Mouse (Mus musculus): ENCODE measurements around the gene Eva1b. TPM values are rescaled to one million over a fixed set of nuclear protein-coding genes. Genes with fewer than 3 reads are reported as not detected.

Gene Eva1b
- polyA plus RNA-seq, 1 experiment from 2014 or later, result 19.2 TPM

DNA sequence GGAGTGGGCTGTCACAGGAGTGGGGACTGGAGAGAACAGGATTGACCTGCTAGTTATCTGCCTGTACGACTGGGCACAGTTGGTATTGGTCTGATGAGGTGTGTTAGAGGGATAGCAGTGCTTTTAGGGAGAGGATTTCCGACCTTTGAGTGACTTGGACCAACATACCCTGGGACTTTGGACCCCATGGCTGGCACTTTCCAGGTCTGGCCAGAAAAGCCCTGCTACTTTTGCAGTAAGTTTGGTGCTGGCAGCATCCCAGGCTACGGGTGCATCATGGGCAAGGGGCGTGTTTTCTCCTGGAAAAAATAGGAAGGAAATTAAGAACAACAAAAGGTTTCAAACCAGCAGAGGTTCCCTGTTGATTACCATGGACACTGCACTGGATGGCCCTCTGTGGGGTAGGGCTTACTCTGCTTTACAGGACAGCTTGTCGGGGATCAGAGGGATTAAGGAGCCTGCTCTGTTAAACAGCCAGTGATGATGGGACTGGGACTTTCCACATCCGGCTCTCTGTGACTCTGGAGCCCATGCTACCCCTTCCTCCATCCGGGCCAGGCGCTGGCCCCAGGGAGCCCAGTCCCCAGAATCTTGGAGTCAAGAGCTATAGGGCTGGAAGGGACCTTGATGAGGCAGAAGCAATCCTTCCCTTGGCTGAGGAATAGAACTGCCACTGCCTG, 39.3 kb upstream of the Eva1b start:
- peaks cover 60% of the 10 kb centered on the region for H3K4me1 ChIP-seq (replicated peaks; ENCODE audit: control insufficient read depth, insufficient read depth, low read length)

DNA sequence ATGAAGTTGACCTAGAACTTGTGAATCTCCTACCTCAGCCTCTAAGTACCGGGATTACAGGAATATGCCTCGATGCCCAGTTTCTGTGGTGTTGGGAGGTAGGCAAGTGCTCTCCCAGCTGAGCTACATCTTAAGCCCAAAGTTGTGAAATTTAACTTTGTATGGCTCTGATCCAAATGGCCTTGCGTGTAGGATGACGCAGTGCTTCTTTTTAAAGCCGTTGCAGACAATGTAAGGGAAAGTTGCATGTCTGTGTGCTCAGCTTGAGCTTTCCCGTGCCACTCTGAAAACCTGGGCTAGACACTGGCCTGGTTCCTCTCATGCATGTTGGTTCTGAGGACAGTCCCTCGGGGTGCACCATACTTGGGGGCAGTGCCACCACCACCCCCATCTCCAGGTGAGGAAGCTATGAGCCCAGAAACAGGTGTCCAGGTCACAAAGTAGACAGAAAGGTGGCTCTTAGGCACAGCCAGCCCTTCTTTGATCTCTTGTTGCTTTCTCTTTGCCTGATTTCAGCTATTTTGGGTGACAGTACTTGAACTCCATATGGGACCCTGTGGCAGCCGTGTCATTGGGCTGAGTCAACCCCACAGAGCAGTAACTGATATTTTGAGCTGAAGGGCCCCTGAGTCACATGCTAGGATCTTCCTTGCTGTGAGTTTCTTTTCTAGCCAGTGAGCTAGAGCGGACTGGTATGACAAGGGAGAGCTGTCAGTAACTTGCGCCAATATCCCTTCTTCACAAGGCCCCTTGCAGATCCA, 37.8 kb upstream of the Eva1b start:
- DNase-seq (ENCODE audit: low spot score) (no peak), ATAC-seq (ENCODE audit: low FRiP score) (no peak)
- H3K9me3 ChIP-seq (ENCODE audit: control insufficient read depth, low read length), result no peaks in the 10 kb centered on the region
- peak overlapping the region; percentile 17; the same call in 1 of the 2 replicates for H3K4me2 ChIP-seq (replicated peaks)
- 79% methylated on average over 10 of the region's 10 CpGs for WGBS
- peak overlapping the region; percentile 70 for H3K27ac ChIP-seq
- no peak overlapping the region for H3K4me3 ChIP-seq (replicated peaks; ENCODE audit: low read length)
- no peaks in the 10 kb centered on the region for H3K27me3 ChIP-seq (ENCODE audit: control insufficient read depth, insufficient read depth, low read length)
- peaks cover 54% of the 10 kb centered on the region for H3K4me1 ChIP-seq (replicated peaks; ENCODE audit: control insufficient read depth, insufficient read depth, low read length)
- H3K9ac ChIP-seq, result peak overlapping the region; percentile 40; the same call in 1 of the 2 replicates
- no peaks in the 10 kb centered on the region for H3K36me3 ChIP-seq (replicated peaks; ENCODE audit: control insufficient read depth, insufficient read depth)

More for the DNA sequence above, 39.3 kb upstream of the Eva1b start:
- H3K4me2 ChIP-seq (replicated peaks), result no peak overlapping the region
- 57% methylated on average over 8 of the region's 8 CpGs for WGBS
- no peak for ATAC-seq (ENCODE audit: low FRiP score)
- peak overlapping the region; percentile 2; the same call in 1 of the 2 replicates for H3K9ac ChIP-seq
- H3K4me3 ChIP-seq (replicated peaks; ENCODE audit: low read length), result no peak overlapping the region
- no peaks in the 10 kb centered on the region for H3K9me3 ChIP-seq (ENCODE audit: control insufficient read depth, low read length)
- no peak overlapping the region for H3K27ac ChIP-seq
- DNase-seq (ENCODE audit: low spot score), result no peak
- no peaks in the 10 kb centered on the region for H3K36me3 ChIP-seq (replicated peaks; ENCODE audit: control insufficient read depth, insufficient read depth)
- H3K27me3 ChIP-seq (ENCODE audit: control insufficient read depth, insufficient read depth, low read length), result no peaks in the 10 kb centered on the region

DNA sequence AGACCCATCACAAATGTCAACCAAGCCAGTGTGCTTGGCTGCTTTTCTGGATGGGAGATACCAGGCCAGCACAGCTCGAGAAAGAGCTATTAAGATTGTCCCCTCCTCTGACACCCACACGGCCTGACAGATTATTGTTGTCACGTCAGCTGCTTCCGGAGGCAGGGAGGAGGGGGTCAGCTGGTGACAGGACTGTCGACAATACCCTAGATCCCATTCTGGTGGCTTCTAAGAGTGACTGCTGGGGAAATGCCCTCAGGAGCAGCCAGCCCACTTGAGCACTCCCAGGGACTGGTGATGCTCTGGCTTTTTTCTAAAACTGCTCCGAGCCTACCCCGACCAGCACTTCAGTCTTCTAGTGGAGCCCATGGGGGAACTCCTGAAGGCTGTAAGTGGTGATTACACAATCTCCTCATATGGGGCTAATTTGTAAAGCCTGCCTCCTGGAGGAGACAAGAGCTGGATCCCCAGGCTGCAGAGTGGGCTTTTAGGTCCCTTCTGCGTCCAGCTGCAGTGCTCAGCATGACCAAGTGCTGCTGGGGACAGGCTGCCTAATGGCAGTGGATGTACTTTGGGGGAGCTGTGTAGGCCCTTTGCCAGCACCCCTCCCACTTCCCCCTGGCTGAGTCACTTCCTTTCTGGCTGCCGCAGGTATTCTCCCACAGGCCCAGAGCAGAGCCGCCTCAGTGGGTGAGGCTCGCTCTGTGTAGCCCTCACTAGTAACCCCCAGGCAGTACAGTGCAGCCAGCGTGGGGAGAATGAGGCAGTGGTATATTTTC, 37.0 kb upstream of the Eva1b start:
- Histone ChIP-seq H3K36me3 (replicated peaks; ENCODE audit: control insufficient read depth, insufficient read depth) (no peaks in the 10 kb centered on the region), H3K9me3 (ENCODE audit: control insufficient read depth, low read length) (no peaks in the 10 kb centered on the region), H3K4me1 (replicated peaks; ENCODE audit: control insufficient read depth, insufficient read depth, low read length) (peaks cover 50% of the 10 kb centered on the region), H3K27me3 (ENCODE audit: control insufficient read depth, insufficient read depth, low read length) (no peaks in the 10 kb centered on the region), H3K27ac (peak overlapping the region; percentile 70), H3K4me2 (replicated peaks) (peak overlapping the region; percentile 17), H3K9ac (peak overlapping the region; percentile 40), H3K4me3 (replicated peaks; ENCODE audit: low read length) (no peak overlapping the region)
- DNase-seq (ENCODE audit: low spot score) (no peak), ATAC-seq (ENCODE audit: low FRiP score) (peak; percentile 59; the same call in 1 of the 2 replicates)
- 8% methylated on average over 12 of the region's 12 CpGs for WGBS

DNA sequence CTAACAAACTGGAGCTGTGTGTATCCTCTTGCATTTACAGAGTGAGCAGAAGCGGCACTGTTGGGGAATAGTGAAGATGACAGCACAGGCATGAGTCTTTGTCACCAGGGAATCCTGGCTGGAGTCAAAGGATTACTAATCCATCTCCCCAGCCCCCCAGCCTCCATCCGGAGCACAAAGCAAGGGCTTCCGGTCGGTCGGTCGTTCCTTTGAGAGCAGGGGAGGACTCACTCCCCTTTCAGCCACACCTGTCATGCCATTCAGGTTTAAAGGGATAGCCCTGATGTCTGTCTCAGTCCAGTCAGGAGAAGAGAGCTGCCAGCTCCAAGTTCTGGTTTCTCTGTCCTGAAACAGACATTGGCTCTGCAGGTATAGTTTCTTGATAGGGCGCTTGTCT, 36.4 kb upstream of the Eva1b start:
- no peaks in the 10 kb centered on the region for H3K36me3 ChIP-seq (replicated peaks; ENCODE audit: control insufficient read depth, insufficient read depth)
- no peaks in the 10 kb centered on the region for H3K9me3 ChIP-seq (ENCODE audit: control insufficient read depth, low read length)
- peaks cover 48% of the 10 kb centered on the region for H3K4me1 ChIP-seq (replicated peaks; ENCODE audit: control insufficient read depth, insufficient read depth, low read length)
- no peaks in the 10 kb centered on the region for H3K27me3 ChIP-seq (ENCODE audit: control insufficient read depth, insufficient read depth, low read length)
- ATAC-seq (ENCODE audit: low FRiP score) (no peak), DNase-seq (ENCODE audit: low spot score) (no peak)
- WGBS, result 20% methylated on average over 7 of the region's 7 CpGs
- H3K4me2 ChIP-seq (replicated peaks), result peak overlapping the region; percentile 17
- H3K4me3 ChIP-seq (replicated peaks; ENCODE audit: low read length), result no peak overlapping the region
- H3K27ac ChIP-seq, result peak overlapping the region; percentile 70
- H3K9ac ChIP-seq, result peak overlapping the region; percentile 40

DNA sequence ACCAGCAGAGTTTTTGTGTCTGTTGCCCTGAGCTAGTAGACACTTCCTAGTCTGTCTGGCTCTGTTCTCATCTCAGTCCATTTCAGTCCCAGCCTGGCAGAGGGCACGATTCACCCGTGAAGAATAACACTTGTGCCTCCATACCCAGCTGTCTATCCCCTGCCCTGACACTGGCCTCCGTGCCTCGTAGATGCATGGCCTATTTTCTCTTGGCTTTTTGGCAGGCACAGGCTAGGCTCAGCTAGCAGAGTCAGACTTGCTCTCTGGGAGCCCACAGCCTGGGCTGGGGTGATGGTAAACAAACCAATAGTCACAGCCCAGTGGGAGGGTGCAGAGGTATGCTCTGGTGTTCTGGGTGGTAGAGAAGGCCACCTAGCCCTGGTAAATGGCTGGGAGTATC, 34.3 kb upstream of the Eva1b start:
- Histone ChIP-seq H3K9ac (no peak overlapping the region), H3K4me1 (replicated peaks; ENCODE audit: control insufficient read depth, insufficient read depth, low read length) (peaks cover 40% of the 10 kb centered on the region), H3K27ac (no peak overlapping the region), H3K36me3 (replicated peaks; ENCODE audit: control insufficient read depth, insufficient read depth) (no peaks in the 10 kb centered on the region), H3K4me2 (replicated peaks) (no peak overlapping the region), H3K27me3 (ENCODE audit: control insufficient read depth, insufficient read depth, low read length) (no peaks in the 10 kb centered on the region), H3K9me3 (ENCODE audit: control insufficient read depth, low read length) (no peaks in the 10 kb centered on the region), H3K4me3 (replicated peaks; ENCODE audit: low read length) (no peak overlapping the region)
- no peak for ATAC-seq (ENCODE audit: low FRiP score)
- no peak for DNase-seq (ENCODE audit: low spot score)
- WGBS, result 65% methylated on average over 4 of the region's 4 CpGs

DNA sequence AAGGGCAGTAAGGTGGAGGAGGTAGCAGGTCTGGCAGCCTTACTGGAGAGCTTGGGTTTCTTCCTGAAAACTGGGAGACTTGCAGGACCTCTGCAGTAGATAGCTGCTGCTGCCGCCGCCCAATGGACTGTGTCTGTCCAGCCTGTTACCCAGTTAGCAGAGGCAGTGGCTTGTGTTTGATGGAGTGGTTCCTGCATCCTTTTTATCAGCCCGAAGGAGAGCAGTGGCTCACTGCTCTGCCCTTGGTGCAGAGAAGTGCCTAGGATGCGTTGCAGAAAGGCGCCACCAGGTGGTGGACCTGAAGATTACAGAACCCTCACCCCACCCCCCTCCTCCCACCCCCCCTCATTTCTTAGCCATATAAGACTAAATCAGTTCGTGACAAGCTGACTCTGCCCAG, 33.6 kb upstream of the Eva1b start:
- ATAC-seq (ENCODE audit: low FRiP score), result no peak
- Histone ChIP-seq H3K9me3 (ENCODE audit: control insufficient read depth, low read length) (no peaks in the 10 kb centered on the region), H3K9ac (no peak overlapping the region), H3K4me1 (replicated peaks; ENCODE audit: control insufficient read depth, insufficient read depth, low read length) (peaks cover 33% of the 10 kb centered on the region), H3K27me3 (ENCODE audit: control insufficient read depth, insufficient read depth, low read length) (no peaks in the 10 kb centered on the region), H3K4me2 (replicated peaks) (no peak overlapping the region), H3K4me3 (replicated peaks; ENCODE audit: low read length) (no peak overlapping the region), H3K36me3 (replicated peaks; ENCODE audit: control insufficient read depth, insufficient read depth) (no peaks in the 10 kb centered on the region), H3K27ac (no peak overlapping the region)
- DNase-seq (ENCODE audit: low spot score), result no peak
- WGBS, result 23% methylated on average over 6 of the region's 6 CpGs

DNA sequence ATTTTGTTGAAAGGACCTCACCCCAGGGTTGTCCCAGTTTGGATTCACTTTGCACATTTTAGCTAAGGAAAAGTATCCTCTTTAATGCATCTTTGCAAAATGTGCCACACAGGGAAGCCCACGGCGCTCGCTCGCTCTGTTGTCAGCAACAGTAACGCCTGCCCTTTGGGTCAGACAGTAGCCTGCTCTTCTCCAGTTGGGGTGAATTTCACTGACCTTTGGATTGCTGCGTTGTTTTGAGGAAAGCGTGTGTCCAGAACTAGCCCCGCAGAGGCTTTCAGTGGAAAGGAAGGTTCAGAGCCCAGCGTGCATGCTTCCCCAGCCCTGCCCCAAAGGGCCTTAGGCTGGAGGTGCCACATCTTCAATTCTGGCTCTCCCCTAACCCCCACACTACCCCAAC, 32.1 kb upstream of the Eva1b start:
- H3K4me3 ChIP-seq (replicated peaks; ENCODE audit: low read length), result no peak overlapping the region
- no peak for ATAC-seq (ENCODE audit: low FRiP score)
- H3K9ac ChIP-seq, result no peak overlapping the region
- no peaks in the 10 kb centered on the region for H3K9me3 ChIP-seq (ENCODE audit: control insufficient read depth, low read length)
- H3K27ac ChIP-seq, result no peak overlapping the region
- no peak for DNase-seq (ENCODE audit: low spot score)
- H3K36me3 ChIP-seq (replicated peaks; ENCODE audit: control insufficient read depth, insufficient read depth), result no peaks in the 10 kb centered on the region
- peaks cover 26% of the 10 kb centered on the region for H3K4me1 ChIP-seq (replicated peaks; ENCODE audit: control insufficient read depth, insufficient read depth, low read length)
- no peak overlapping the region for H3K4me2 ChIP-seq (replicated peaks)
- no peaks in the 10 kb centered on the region for H3K27me3 ChIP-seq (ENCODE audit: control insufficient read depth, insufficient read depth, low read length)
- WGBS, result 83% methylated on average over 9 of the region's 9 CpGs

DNA sequence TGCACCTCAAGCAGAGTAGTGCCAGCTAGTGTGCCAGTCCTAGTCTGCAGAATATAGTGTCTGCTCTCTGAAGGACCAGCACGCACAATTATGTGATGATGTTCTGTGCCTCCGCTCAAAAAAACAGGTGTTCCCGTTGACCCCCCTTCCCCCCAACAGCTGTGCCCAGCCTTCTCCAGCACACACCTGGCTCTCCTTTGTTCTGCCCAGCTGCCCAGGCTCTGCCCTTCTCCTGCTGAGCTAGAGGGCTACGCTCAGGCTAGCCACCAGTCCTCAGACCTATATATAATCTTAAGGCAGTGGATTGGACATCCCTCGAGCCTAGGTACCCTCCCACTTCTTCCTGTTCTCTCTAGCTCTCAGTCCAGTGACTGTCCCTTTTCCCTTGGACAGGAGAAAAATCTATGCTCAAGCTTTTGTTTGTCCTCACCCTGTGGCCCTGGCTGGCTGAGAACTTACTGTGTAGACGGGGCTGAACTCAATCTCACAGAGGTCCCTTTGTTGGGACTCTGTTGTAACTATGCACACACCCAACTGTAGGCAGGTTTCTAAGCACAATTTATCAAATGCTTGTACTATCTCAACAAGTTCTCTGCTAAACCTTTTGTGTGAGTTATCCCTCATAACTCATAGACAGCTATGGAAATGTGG, 31.5 kb upstream of the Eva1b start:
- ATAC-seq (ENCODE audit: low FRiP score) (no peak), DNase-seq (ENCODE audit: low spot score) (no peak)
- no peak overlapping the region for H3K4me2 ChIP-seq (replicated peaks)
- 0 out of 2 replicates have a peak, but pooled peaks cover 2% of the 10 kb centered on the region for H3K36me3 ChIP-seq (replicated peaks; ENCODE audit: control insufficient read depth, insufficient read depth)
- H3K27me3 ChIP-seq (ENCODE audit: control insufficient read depth, insufficient read depth, low read length), result no peaks in the 10 kb centered on the region
- H3K4me1 ChIP-seq (replicated peaks; ENCODE audit: control insufficient read depth, insufficient read depth, low read length), result peaks cover 20% of the 10 kb centered on the region
- no peak overlapping the region for H3K4me3 ChIP-seq (replicated peaks; ENCODE audit: low read length)
- no peak overlapping the region for H3K9ac ChIP-seq
- peaks cover 1% of the 10 kb centered on the region; the same call in 1 of the 2 replicates for H3K9me3 ChIP-seq (ENCODE audit: control insufficient read depth, low read length)
- no peak overlapping the region for H3K27ac ChIP-seq
- 77% methylated on average over 6 of the region's 6 CpGs for WGBS
